Mouse (Mus musculus) testis, postnatal 14 days (tissue): ENCODE data around the gene Gm10408.
"Not testable (repeated sequence)": the region's sequence is repeated elsewhere in the genome, so short reads cannot be mapped to it uniquely, and the experiment has no call there.

ENCODE experiments used
- DNase-seq: peaks from one replicate; pipeline ENCODE4 v3.0.0; 2021; ENCODE audit warnings: low spot score

Gene Gm10408

GRCm38 (mm10) chr14:3449079-3449478 lies at the start of gene Gm10408:
TSS of gene Gm10408 (plus strand) at chr14:3449379.
- DNase-seq: not testable (repeated sequence)

GRCm38 (mm10) chr14:3412314-3412713 lies 36.9 kb upstream of the Gm10408 start, which contains the start of gene Gm10409:
TSS of gene Gm10409 (plus strand) at chr14:3412614.
- not testable (repeated sequence) for DNase-seq

- DNase-seq: not testable (repeated sequence)
Observed at GRCm38 (mm10) chr14:3427803-3428202, 21.4 kb upstream of the Gm10408 start, which contains the start of gene Gm3005. TSS of gene Gm3005 (plus strand) at chr14:3428103.
